Comparison of ENCODE assay signal across 25 mouse cellular contexts in the genomic region with DNA sequence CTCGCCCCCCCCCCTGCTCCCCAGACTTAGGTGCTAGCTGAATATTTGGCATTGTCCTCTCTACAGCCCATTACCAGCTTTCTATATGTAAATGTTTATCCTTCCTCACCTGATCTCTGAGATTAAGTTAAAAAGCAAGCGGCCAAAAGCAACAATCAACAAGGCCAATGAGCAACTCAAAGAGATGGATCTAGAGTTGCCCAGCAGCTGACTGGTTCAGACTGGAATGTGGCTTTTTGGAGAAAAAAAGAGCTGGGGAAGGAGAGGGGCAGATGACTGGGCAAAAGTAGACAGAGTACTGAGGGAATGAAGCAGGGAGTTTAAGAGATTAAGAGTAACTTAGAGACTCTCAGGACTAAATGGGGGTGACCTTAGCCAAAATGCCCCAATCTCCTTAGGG. TPM values are rescaled to one million over a fixed set of nuclear protein-coding genes. Genes with fewer than 3 reads are reported as not detected.
DNase-seq lines count a peak whose midpoint lies in the region; ATAC-seq and TF ChIP-seq lines count a peak whose summit lies in the region.
"Had no signal": no experiment of that assay in that cellular context is flagged by ENCODE, and none has a peak within 500 bp of the region (broad histone marks: within the 10 kb centered on the region; RNA-seq: fewer than 3 reads in every experiment).

No protein-coding gene starts in this region.

- peak overlapping the region; percentile 34 for H3K27ac ChIP-seq in ES-Bruce4 (ENCODE audit: insufficient read depth, low read length)
- H3K27ac ChIP-seq in midbrain, embryonic 15.5 days = no peak overlapping the region
- H3K27ac ChIP-seq: embryonic facial prominence, embryonic 10.5 days; forebrain, embryonic 10.5 days; gastrocnemius, adult 2 months; heart, embryonic 13.5 days; hindbrain, embryonic 15.5 days had no signal

- H3K4me2 ChIP-seq in midbrain, embryonic 15.5 days = no peak overlapping the region
- H3K4me2 ChIP-seq: heart, embryonic 13.5 days; hindbrain, embryonic 15.5 days had no signal

- H3K9ac ChIP-seq in ES-Bruce4 (ENCODE audit: low read depth, poor library complexity, severe bottlenecking) = no peak overlapping the region
- H3K9ac ChIP-seq in midbrain, embryonic 15.5 days = no peak overlapping the region
- H3K9ac ChIP-seq: heart, embryonic 13.5 days; hindbrain, embryonic 15.5 days had no signal

- peaks cover 28% of the 10 kb centered on the region for H3K36me3 ChIP-seq in ES-Bruce4 (ENCODE audit: control insufficient read depth, insufficient read depth, low read length, poor library complexity, severe bottlenecking)
- no peaks in the 10 kb centered on the region; the same call in 1 of the 2 replicates for H3K36me3 ChIP-seq in midbrain, embryonic 15.5 days (replicated peaks)

- 74% methylated on average over 2 of the region's 2 CpGs for WGBS in midbrain, embryonic 15.5 days

- no peak for ATAC-seq in midbrain, embryonic 15.5 days (replicated peaks)
- ATAC-seq: activated CD4-positive, CD25-positive, alpha-beta regulatory T cell, adult 4 months; forebrain, embryonic 14.5 days; intestine, embryonic 16.5 days had no signal

- DNase-seq in 3T3-L1 (ENCODE audit: low read depth, low spot score) (peak; percentile 61), R1 (ENCODE audit: low read depth, low spot score) (peak; percentile 51)
- DNase-seq in fibroblast of lung, adult 2 months (ENCODE audit: low read depth) = peak; percentile 18
- no peak for DNase-seq in thymus, postnatal 10 days (ENCODE audit: low spot score in 2 of 2)
- DNase-seq in cerebellum, postnatal 36 days = no peak
- DNase-seq: adrenal gland, postnatal 10 days; cerebellum, adult 11-12 months; cerebellum, adult 9-10 months; cerebellum, postnatal 25 days; gastrocnemius, adult 2 months; gastrocnemius, postnatal 36 days; heart, postnatal 36 days had no signal

- TF ChIP-seq CTCF in ES-Bruce4 (IDR thresholded peaks at IDR 0.05; ENCODE audit: low read depth, low read length) = no peak

- no peak overlapping the region for H3K4me3 ChIP-seq in ES-Bruce4 (ENCODE audit: low read depth, low read length)
- no peak overlapping the region for H3K4me3 ChIP-seq in midbrain, embryonic 15.5 days
- H3K4me3 ChIP-seq: embryonic facial prominence, embryonic 10.5 days; forebrain, embryonic 10.5 days; gastrocnemius, adult 2 months; heart, embryonic 13.5 days; hindbrain, embryonic 15.5 days had no signal

- H3K9me3 ChIP-seq in ES-Bruce4 (replicated peaks; ENCODE audit: control insufficient read depth, insufficient read depth, low read length, poor library complexity, severe bottlenecking) = no peaks in the 10 kb centered on the region
- no peaks in the 10 kb centered on the region for H3K9me3 ChIP-seq in midbrain, embryonic 15.5 days
- H3K9me3 ChIP-seq: embryonic facial prominence, embryonic 10.5 days; forebrain, embryonic 10.5 days; heart, embryonic 13.5 days; hindbrain, embryonic 15.5 days had no signal

- no peak for TF ChIP-seq EP300 in ES-Bruce4 (IDR thresholded peaks at IDR 0.05; ENCODE audit: insufficient read depth, low read depth, low read length)

- H3K27me3 ChIP-seq in ES-Bruce4 (ENCODE audit: control insufficient read depth, insufficient read depth, low read length, poor library complexity, severe bottlenecking) = no peaks in the 10 kb centered on the region
- no peaks in the 10 kb centered on the region for H3K27me3 ChIP-seq in midbrain, embryonic 15.5 days (replicated peaks)
- H3K27me3 ChIP-seq: heart, embryonic 13.5 days; hindbrain, embryonic 15.5 days had no signal

- no peak for TF ChIP-seq POLR2A in ES-Bruce4 (IDR thresholded peaks at IDR 0.05; ENCODE audit: insufficient read depth, low read length)

- peaks cover 1% of the 10 kb centered on the region for H3K4me1 ChIP-seq in ES-Bruce4 (ENCODE audit: control insufficient read depth, insufficient read depth, low read length)
- H3K4me1 ChIP-seq in midbrain, embryonic 15.5 days = peaks cover 36% of the 10 kb centered on the region

RNA-seq across cellular contexts. Expression of gene Kdm1a, which starts 8.5 kb away (rescaled TPM):
- polyA plus RNA-seq in ES-Bruce4 (2011; ENCODE audit: insufficient read depth, insufficient read length, low read depth, missing spikeins) = 205 and 211 TPM in 2 replicates
- polyA plus RNA-seq in midbrain, embryonic 15.5 days (2015; fragmentation: Nextera tagmentation; extraction: Ambion mirVana) = 69.9 and 70.7 TPM in 2 replicates

RNA-seq across cellular contexts. Expression of gene Tex46, which starts 16.2 kb away (rescaled TPM):
- polyA plus RNA-seq in ES-Bruce4 (2011; ENCODE audit: insufficient read depth, insufficient read length, low read depth, missing spikeins) = not detected in 2 replicates
- polyA plus RNA-seq in midbrain, embryonic 15.5 days (2015; fragmentation: Nextera tagmentation; extraction: Ambion mirVana) = not detected in 2 replicates
- polyA plus RNA-seq: activated CD4-positive, CD25-positive, alpha-beta regulatory T cell, adult 4 months; brain, embryonic 14.5 days; embryonic facial prominence, embryonic 10.5 days; embryonic facial prominence, embryonic 14.5 days; forebrain, embryonic 10.5 days; forebrain, embryonic 14.5 days; heart, embryonic 13.5 days; heart, postnatal 0 days; hindbrain, embryonic 11.5 days; hindbrain, embryonic 15.5 days; intestine, embryonic 16.5 days had no signal

RNA-seq across cellular contexts. Expression of gene Lactbl1, which starts 28.4 kb away (rescaled TPM):
- polyA plus RNA-seq in ES-Bruce4 (2011; ENCODE audit: insufficient read depth, insufficient read length, low read depth, missing spikeins) = not detected in 2 replicates
- polyA plus RNA-seq in midbrain, embryonic 15.5 days (2015; fragmentation: Nextera tagmentation; extraction: Ambion mirVana) = 0.10 and 0.11 TPM in 2 replicates
- polyA plus RNA-seq: activated CD4-positive, CD25-positive, alpha-beta regulatory T cell, adult 4 months; embryonic facial prominence, embryonic 10.5 days; embryonic facial prominence, embryonic 14.5 days; forebrain, embryonic 10.5 days; forebrain, embryonic 14.5 days; heart, embryonic 13.5 days; heart, postnatal 0 days; hindbrain, embryonic 11.5 days; intestine, embryonic 16.5 days had no signal

Comparison
In these comparisons a context has a peak if more than half of its experiments do, and no peak if none do; other contexts are left out.
1. DNase-seq: peak in 3T3-L1 (single experiment), R1 (single experiment) and fibroblast of lung, adult 2 months (single experiment); none in thymus, postnatal 10 days (0 of 2) and cerebellum, postnatal 36 days (0 of 2).